8 mouse cellular contexts compared by ENCODE assay signal in genomic region chr3:30599711-30600545, GRCm38 (mm10). TPM values are rescaled to one million over a fixed set of nuclear protein-coding genes. Genes with fewer than 3 reads are reported as not detected.
A peak's percentile ranks its signal among the peaks of the same experiment; 100 is the strongest.
DNase-seq lines count a peak whose midpoint lies in the region; ATAC-seq lines count a peak whose summit lies in the region.

Actrt3 (minus strand) TSS chr3:30599939.

- DNase-seq in spleen, adult 18-20 months, result peak; percentile 26 to 43
- no peak for DNase-seq in spleen, adult 12 weeks (ENCODE audit: low spot score)
- DNase-seq in cerebellum, postnatal 10 days, result peak; percentile 81 to 82
- peak; percentile 19 for DNase-seq in gastrocnemius, postnatal 10 days

- peak within 1 kb of the TSS; percentile 7; the same call in 1 of the 2 replicates for H3K27ac ChIP-seq in kidney, embryonic 16.5 days (ENCODE audit: low read length)
- peak within 1 kb of the TSS; percentile 73 for H3K27ac ChIP-seq in liver, embryonic 15.5 days (replicated peaks)
- peak within 1 kb of the TSS; percentile 78 for H3K27ac ChIP-seq in neural tube, embryonic 15.5 days (replicated peaks)

- 2% methylated on average over 31 of the region's 32 CpGs for WGBS in kidney, embryonic 16.5 days
- WGBS in liver, embryonic 15.5 days (ENCODE audit: insufficient replicate concordance), result under 1% methylated on average over 32 of the region's 32 CpGs
- WGBS in neural tube, embryonic 15.5 days, result under 1% methylated on average over 32 of the region's 32 CpGs

- H3K27me3 ChIP-seq in kidney, embryonic 16.5 days (ENCODE audit: insufficient read depth, low read length), result 0 out of 2 replicates have a peak, but pooled peaks cover 12% of the 10 kb centered on the region
- peaks cover 49% of the 10 kb centered on the region for H3K27me3 ChIP-seq in liver, embryonic 15.5 days
- H3K27me3 ChIP-seq in neural tube, embryonic 15.5 days (replicated peaks), result no peaks in the 10 kb centered on the region

- H3K4me2 ChIP-seq in kidney, embryonic 16.5 days (replicated peaks; ENCODE audit: low read depth, low read length), result peak within 1 kb of the TSS; percentile 93
- H3K4me2 ChIP-seq in liver, embryonic 15.5 days, result peak within 1 kb of the TSS; percentile 91
- peak within 1 kb of the TSS; percentile 79 for H3K4me2 ChIP-seq in neural tube, embryonic 15.5 days

- H3K9ac ChIP-seq in kidney, embryonic 16.5 days (replicated peaks; ENCODE audit: low read length), result peak within 1 kb of the TSS; percentile 63
- H3K9ac ChIP-seq in liver, embryonic 15.5 days, result peak within 1 kb of the TSS; percentile 62
- H3K9ac ChIP-seq in neural tube, embryonic 15.5 days (replicated peaks), result peak within 1 kb of the TSS; percentile 55

- no peaks in the 10 kb centered on the region for H3K9me3 ChIP-seq in kidney, embryonic 16.5 days (ENCODE audit: low read length)
- no peaks in the 10 kb centered on the region for H3K9me3 ChIP-seq in liver, embryonic 15.5 days (replicated peaks)
- H3K9me3 ChIP-seq in neural tube, embryonic 15.5 days (replicated peaks), result no peaks in the 10 kb centered on the region

- H3K36me3 ChIP-seq in kidney, embryonic 16.5 days (ENCODE audit: insufficient read depth, low read length), result peaks cover 4% of the 10 kb centered on the region; the same call in 1 of the 2 replicates
- H3K36me3 ChIP-seq in liver, embryonic 15.5 days (replicated peaks), result peaks cover 9% of the 10 kb centered on the region; the same call in 1 of the 2 replicates
- peaks cover 9% of the 10 kb centered on the region for H3K36me3 ChIP-seq in neural tube, embryonic 15.5 days

- ATAC-seq in kidney, embryonic 16.5 days (ENCODE audit: low FRiP score, low TSS enrichment), result no peak
- no peak for ATAC-seq in liver, embryonic 15.5 days (ENCODE audit: insufficient read depth)
- no peak for ATAC-seq in neural tube, embryonic 15.5 days (ENCODE audit: low FRiP score)
- no peak for ATAC-seq in megakaryocyte progenitor cell, adult 5-6 weeks (replicated peaks; ENCODE audit: poor library complexity)

- peaks cover 20% of the 10 kb centered on the region for H3K4me1 ChIP-seq in kidney, embryonic 16.5 days (ENCODE audit: insufficient read depth, low read length)
- peaks cover 34% of the 10 kb centered on the region for H3K4me1 ChIP-seq in liver, embryonic 15.5 days (replicated peaks)
- peaks cover 40% of the 10 kb centered on the region for H3K4me1 ChIP-seq in neural tube, embryonic 15.5 days

- peak within 1 kb of the TSS; percentile 55 for H3K4me3 ChIP-seq in kidney, embryonic 16.5 days (ENCODE audit: low read length)
- H3K4me3 ChIP-seq in liver, embryonic 15.5 days (replicated peaks), result peak within 1 kb of the TSS; percentile 91
- H3K4me3 ChIP-seq in neural tube, embryonic 15.5 days (replicated peaks), result peak within 1 kb of the TSS; percentile 61

RNA-seq across cellular contexts. Expression of gene Actrt3, which starts in this region (rescaled TPM):
- total RNA-seq in gastrocnemius, postnatal 10 days (2021), result not detected
- 0.07 TPM in 1 of 2 replicates, not detected in the other for polyA plus RNA-seq in kidney, embryonic 16.5 days (2015; fragmentation: Nextera tagmentation; extraction: Ambion mirVana)
- polyA plus RNA-seq in liver, embryonic 15.5 days (2015; fragmentation: Nextera tagmentation; extraction: Ambion mirVana), result not detected in 2 replicates
- polyA plus RNA-seq in neural tube, embryonic 15.5 days (2015; fragmentation: Nextera tagmentation; extraction: Ambion mirVana), result 0.59 and 1.2 TPM in 2 replicates
- total RNA-seq in megakaryocyte progenitor cell, adult 5-6 weeks (2015), result not detected in 2 replicates
- total RNA-seq in megakaryocyte progenitor cell, adult 5-6 weeks (2017), result not detected in 2 replicates

Comparison
In these comparisons a context has a peak if more than half of its experiments do, and no peak if none do; other contexts are left out.
1. Peak in DNase-seq in gastrocnemius, postnatal 10 days; RNA of the gene not detected or under 1 TPM.
2. H3K27ac ChIP-seq: peak in every context shown above with its lines; median percentile 78 in neural tube, embryonic 15.5 days; 73 in liver, embryonic 15.5 days; 7 in kidney, embryonic 16.5 days.